Mouse (Mus musculus) liver, postnatal 0 days (tissue): ENCODE measurements around the gene Cass4. TPM values are rescaled to one million over a fixed set of nuclear protein-coding genes. Genes with fewer than 3 reads are reported as not detected.

Source experiments
- ATAC-seq: fragments of 200-750 bp; cut with Nextera tagmentation; 2 replicates; pipeline ENCODE4 v1.8.0; 2017; ENCODE audit warnings: mild to moderate bottlenecking, moderate library complexity
- DNase-seq: peaks from one replicate; pipeline ENCODE4 v3.0.0-alpha.2; 2016
- H3K27ac ChIP-seq: fragments of 300-500 bp; sonication (generic); 2 replicates; pipeline ENCODE4 v1.5.1; 2014; ENCODE audit warnings: antibody characterized with exemption, moderate library complexity, mild to moderate bottlenecking, low read depth
- H3K27me3 ChIP-seq: fragments of 300-500 bp; sonication (generic); 2 replicates; pipeline ENCODE4 v1.6.1; 2014; ENCODE audit warnings: low read length, control low read depth, mixed read lengths; ENCODE audit not compliant: insufficient read depth
- H3K36me3 ChIP-seq: fragments of 300-500 bp; sonication (generic); replicated peaks from 2 replicates; pipeline ENCODE4 v1.6.1; 2014; ENCODE audit warnings: mild to moderate bottlenecking, control low read depth, low read length, moderate library complexity, mixed read lengths; ENCODE audit not compliant: insufficient read depth
- H3K4me1 ChIP-seq: fragments of 300-500 bp; sonication (generic); 2 replicates; pipeline ENCODE4 v1.6.1; 2014; ENCODE audit warnings: antibody characterized with exemption, mild to moderate bottlenecking, control low read depth; ENCODE audit not compliant: insufficient read depth
- H3K4me2 ChIP-seq: fragments of 300-500 bp; sonication (generic); 2 replicates; pipeline ENCODE4 v1.6.1; 2014; ENCODE audit warnings: low read depth, mild to moderate bottlenecking, low read length, moderate library complexity, mixed read lengths
- H3K4me3 ChIP-seq: fragments of 300-500 bp; sonication (generic); 2 replicates; pipeline ENCODE4 v1.5.1; 2014; ENCODE audit warnings: low read depth, low read length
- H3K9ac ChIP-seq: fragments of 300-500 bp; sonication (generic); replicated peaks from 2 replicates; pipeline ENCODE4 v1.6.1; 2014; ENCODE audit warnings: mild to moderate bottlenecking, moderate library complexity
- H3K9me3 ChIP-seq: fragments of 300-500 bp; sonication (generic); 2 replicates; pipeline ENCODE4 v1.6.1; 2016; ENCODE audit warnings: mild to moderate bottlenecking, control low read depth, low read length, mixed read lengths
- CTCF ChIP-seq: sonication (generic); IDR thresholded peaks from 2 replicates; pipeline ENCODE4 v1.5.1; 2016; ENCODE audit warnings: antibody characterized with exemption, low read depth
- EP300 ChIP-seq: IDR thresholded peaks from 2 replicates; pipeline ENCODE4 v1.6.1; 2016; ENCODE audit warnings: antibody characterized with exemption, low read depth, mild to moderate bottlenecking
- WGBS: fragments of 180-500 bp; shearing (Covaris S2); extraction: QIAGEN DNeasy Blood & Tissue Kit; methylation state at CpG from one replicate; pipeline ENCODE4 v1.1.7; 2014; ENCODE audit not compliant: insufficient replicate concordance; 5-methylcytosine and 5-hydroxymethylcytosine counted together
- polyA plus RNA-seq: library from polyadenylated mRNA; unstranded; fragments of >200 nt; fragmentation: Nextera tagmentation; extraction: Ambion mirVana; gene quantifications from 2 replicates; pipeline ENCODE4 v1.2.1, GENCODE M21; 2015

Gene Cass4
- polyA plus RNA-seq, 1 experiment from 2014 or later, result 0.72 TPM

DNA sequence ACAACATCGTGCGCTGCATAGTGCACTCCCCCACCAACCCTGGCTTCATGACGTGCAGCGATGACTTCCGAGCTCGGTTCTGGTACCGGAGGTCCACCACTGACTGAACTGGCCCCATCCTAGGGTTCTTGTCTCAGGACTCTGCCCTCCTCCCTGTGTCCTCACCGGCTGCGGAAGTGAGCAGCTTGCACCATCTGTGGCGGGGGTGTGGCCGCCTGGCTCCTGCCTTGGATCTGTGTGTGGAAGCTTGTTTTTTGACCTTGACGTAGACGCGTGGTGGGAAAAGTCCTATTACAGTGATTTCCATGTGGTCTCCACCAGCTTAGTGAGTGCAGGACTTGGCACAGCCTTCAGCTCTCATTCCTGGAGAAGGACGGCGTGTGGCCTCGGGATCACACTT lies 13.1 kb upstream of the Cass4 start:
- H3K36me3 ChIP-seq, result peaks cover 60% of the 10 kb centered on the region
- ATAC-seq (no peak), DNase-seq (no peak)
- 91% methylated on average over 17 of the region's 17 CpGs for WGBS
- H3K4me2 ChIP-seq, result no peak overlapping the region
- TF ChIP-seq EP300, result no peak
- TF ChIP-seq CTCF, result no peak
- H3K9ac ChIP-seq, result no peak overlapping the region
- no peak overlapping the region for H3K4me3 ChIP-seq
- H3K4me1 ChIP-seq, result no peaks in the 10 kb centered on the region
- no peak overlapping the region for H3K27ac ChIP-seq
- H3K9me3 ChIP-seq, result no peaks in the 10 kb centered on the region
- H3K27me3 ChIP-seq, result no peaks in the 10 kb centered on the region

DNA sequence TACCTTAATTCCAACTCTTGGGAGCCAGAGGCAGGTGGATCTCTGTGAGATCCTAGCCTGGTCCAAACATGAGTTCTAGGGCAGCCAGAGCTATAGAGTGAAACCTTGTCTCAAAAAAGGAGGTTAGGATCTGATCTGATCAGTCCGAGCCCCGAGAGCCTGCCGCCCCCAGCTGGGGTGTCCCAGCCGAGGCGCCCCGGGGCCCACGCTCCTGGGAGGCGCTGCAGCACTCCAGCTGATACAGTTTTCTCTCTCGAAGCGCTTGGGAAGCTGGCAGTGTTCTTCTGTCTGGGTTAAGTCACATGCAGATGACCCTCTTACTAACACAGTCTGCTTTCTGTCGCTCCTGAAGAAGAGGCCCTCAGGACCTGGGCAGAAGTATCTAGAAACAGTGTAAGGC lies 12.3 kb upstream of the Cass4 start:
- H3K36me3 ChIP-seq, result peaks cover 51% of the 10 kb centered on the region
- no peak for ATAC-seq
- H3K4me3 ChIP-seq, result no peak overlapping the region
- 84% methylated on average over 11 of the region's 11 CpGs for WGBS
- H3K27me3 ChIP-seq, result no peaks in the 10 kb centered on the region
- TF ChIP-seq CTCF, result no peak
- TF ChIP-seq EP300, result no peak
- H3K4me2 ChIP-seq, result no peak overlapping the region
- H3K9me3 ChIP-seq, result no peaks in the 10 kb centered on the region
- no peak overlapping the region for H3K9ac ChIP-seq
- no peaks in the 10 kb centered on the region for H3K4me1 ChIP-seq
- 0 out of 2 replicates have a peak overlapping the region, but pooled peaks have one; percentile 44 for H3K27ac ChIP-seq
- DNase-seq, result no peak

DNA sequence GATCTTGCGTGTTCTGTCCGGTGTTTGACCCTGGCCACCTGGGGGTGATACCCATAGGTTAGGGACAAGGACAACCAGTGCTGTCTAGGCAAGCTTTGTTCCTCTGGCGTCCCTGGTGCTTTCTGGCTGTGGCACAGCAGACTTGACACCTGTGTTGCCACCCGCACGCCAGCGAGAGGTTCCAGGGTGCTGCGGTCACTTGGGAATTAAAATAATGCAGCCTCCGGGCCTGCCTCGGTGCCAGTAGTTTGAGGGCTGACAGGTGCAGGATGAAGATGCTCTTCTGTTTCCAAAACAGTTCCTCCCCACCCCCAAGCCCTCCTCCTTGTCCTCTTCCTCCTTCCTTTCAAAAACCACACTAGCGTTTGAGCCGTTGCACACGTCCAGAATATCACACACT lies 11.7 kb upstream of the Cass4 start:
- Histone ChIP-seq H3K36me3 (peaks cover 47% of the 10 kb centered on the region), H3K27ac (0 out of 2 replicates have a peak overlapping the region, but pooled peaks have one; percentile 44), H3K4me2 (no peak overlapping the region), H3K9ac (no peak overlapping the region), H3K9me3 (no peaks in the 10 kb centered on the region), H3K4me1 (no peaks in the 10 kb centered on the region), H3K4me3 (no peak overlapping the region), H3K27me3 (no peaks in the 10 kb centered on the region)
- TF ChIP-seq CTCF, result no peak
- TF ChIP-seq EP300, result no peak
- 74% methylated on average over 12 of the region's 12 CpGs for WGBS
- DNase-seq, result no peak
- ATAC-seq, result peak; percentile 31; the same call in 1 of the 2 replicates

DNA sequence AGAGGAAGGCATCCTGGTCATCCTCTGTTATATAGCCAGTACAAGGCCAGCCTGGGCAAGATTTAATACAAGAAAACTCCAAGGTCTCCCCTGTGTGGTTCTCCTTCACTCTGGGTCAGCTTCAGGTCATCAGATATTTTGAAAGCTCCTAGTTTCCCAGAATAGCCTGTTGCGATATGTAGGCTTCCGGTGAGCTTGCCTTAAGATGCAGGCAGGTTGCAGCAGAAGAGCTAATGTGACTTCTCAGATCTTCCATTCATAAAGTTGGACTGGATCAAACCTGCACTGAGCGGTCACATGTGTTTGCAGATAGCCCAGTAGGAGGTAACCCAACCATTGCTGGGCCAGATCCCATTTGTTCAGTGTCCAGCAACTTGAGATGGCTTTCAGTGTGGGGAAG lies 8.9 kb upstream of the Cass4 start:
- no peak overlapping the region for H3K9ac ChIP-seq
- H3K36me3 ChIP-seq, result peaks cover 22% of the 10 kb centered on the region
- no peaks in the 10 kb centered on the region for H3K4me1 ChIP-seq
- 82% methylated on average over 3 of the region's 3 CpGs for WGBS
- no peak for DNase-seq
- TF ChIP-seq CTCF (no peak), EP300 (no peak)
- H3K4me2 ChIP-seq, result no peak overlapping the region
- H3K9me3 ChIP-seq, result no peaks in the 10 kb centered on the region
- no peak overlapping the region for H3K4me3 ChIP-seq
- H3K27me3 ChIP-seq, result no peaks in the 10 kb centered on the region
- no peak overlapping the region for H3K27ac ChIP-seq
- no peak for ATAC-seq

DNA sequence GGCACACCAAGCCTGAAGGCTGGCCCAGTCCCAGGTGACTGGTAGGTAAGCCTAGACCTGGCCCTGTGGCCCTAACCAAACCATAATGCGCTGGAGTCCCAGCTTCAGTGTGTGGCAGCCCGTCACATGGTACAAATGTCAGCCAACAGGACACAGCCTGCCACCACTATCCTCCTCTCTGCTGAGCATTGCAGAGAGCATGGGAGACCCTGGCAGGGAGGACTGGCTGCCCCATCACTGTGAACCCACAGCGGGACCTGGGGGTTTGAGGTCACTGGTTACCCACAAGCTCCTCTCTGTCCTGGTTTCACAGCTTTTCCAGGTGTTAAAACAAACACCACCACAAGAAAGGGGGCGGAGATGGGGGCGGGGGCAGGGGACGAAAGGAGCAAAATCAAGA lies 3.3 kb upstream of the Cass4 start:
- ATAC-seq, result no peak
- Histone ChIP-seq H3K4me2 (no peak overlapping the region), H3K9me3 (no peaks in the 10 kb centered on the region), H3K9ac (no peak overlapping the region), H3K36me3 (no peaks in the 10 kb centered on the region), H3K27me3 (no peaks in the 10 kb centered on the region), H3K4me1 (peaks cover 9% of the 10 kb centered on the region; the same call in 1 of the 2 replicates), H3K27ac (no peak overlapping the region), H3K4me3 (no peak overlapping the region)
- no peak for DNase-seq
- no peak for TF ChIP-seq CTCF
- no peak for TF ChIP-seq EP300
- 37% methylated on average over 6 of the region's 6 CpGs for WGBS

DNA sequence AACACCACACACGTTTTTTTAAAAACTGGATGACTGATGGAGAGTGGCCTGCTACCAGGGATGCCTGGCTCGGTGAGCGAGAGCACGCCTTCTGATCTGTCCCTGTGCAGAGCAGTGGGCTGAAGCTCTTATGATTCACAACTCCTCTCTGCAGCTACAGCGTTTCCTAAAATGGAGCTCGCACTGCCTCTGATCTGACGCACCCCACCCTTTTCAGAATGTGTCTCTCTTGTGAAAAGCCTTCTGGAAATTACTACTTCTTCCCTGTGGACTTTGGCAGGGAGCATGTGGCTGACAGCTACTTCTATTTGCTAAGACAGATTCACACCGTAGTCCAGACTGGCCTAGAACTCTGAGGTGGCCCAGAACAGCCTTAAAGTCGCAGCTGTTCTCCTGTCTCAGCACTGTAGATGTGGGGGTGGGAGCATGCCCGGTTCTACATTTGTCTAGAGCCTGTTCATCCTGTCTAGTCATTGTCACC lies 1.5 kb upstream of the Cass4 start:
- no peaks in the 10 kb centered on the region for H3K36me3 ChIP-seq
- H3K4me3 ChIP-seq, result no peak overlapping the region
- H3K9me3 ChIP-seq, result no peaks in the 10 kb centered on the region
- H3K4me2 ChIP-seq, result no peak overlapping the region
- no peaks in the 10 kb centered on the region for H3K27me3 ChIP-seq
- peaks cover 9% of the 10 kb centered on the region for H3K4me1 ChIP-seq
- no peak for ATAC-seq
- WGBS, result 56% methylated on average over 10 of the region's 10 CpGs
- no peak overlapping the region for H3K9ac ChIP-seq
- H3K27ac ChIP-seq, result no peak overlapping the region
- no peak for TF ChIP-seq EP300
- no peak for TF ChIP-seq CTCF
- DNase-seq, result no peak

DNA sequence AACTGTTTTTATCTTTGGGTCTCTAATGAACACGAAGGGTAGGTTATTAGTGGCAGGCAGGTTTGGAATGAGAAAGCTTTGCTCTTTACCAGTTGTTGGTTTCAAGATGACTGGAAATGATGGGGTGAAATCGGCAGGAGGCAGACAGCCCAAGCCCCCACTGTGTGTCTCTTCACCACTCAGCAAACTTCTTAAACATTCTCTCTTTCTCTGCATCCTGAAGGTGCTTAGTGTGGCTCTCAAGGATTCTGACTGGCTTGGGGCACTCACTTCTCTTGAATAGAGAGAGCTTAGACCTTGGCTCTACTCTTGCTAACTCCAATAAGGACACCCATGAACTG lies 428 bp downstream of the Cass4 start:
- no peak overlapping the region for H3K9ac ChIP-seq
- H3K27me3 ChIP-seq, result no peaks in the 10 kb centered on the region
- ATAC-seq (no peak), DNase-seq (no peak)
- 48% methylated on average over 2 of the region's 2 CpGs for WGBS
- TF ChIP-seq EP300 (no peak), CTCF (no peak)
- H3K27ac ChIP-seq, result no peak overlapping the region
- peaks cover 14% of the 10 kb centered on the region for H3K4me1 ChIP-seq
- peak overlapping the region; percentile 59 for H3K4me2 ChIP-seq
- no peaks in the 10 kb centered on the region for H3K36me3 ChIP-seq
- H3K4me3 ChIP-seq, result peak overlapping the region; percentile 32
- no peaks in the 10 kb centered on the region for H3K9me3 ChIP-seq
